Mouse (Mus musculus) brain, embryonic 14.5 days (tissue): ENCODE data around the gene Zfp706. TPM values are rescaled to one million over a fixed set of nuclear protein-coding genes. Genes with fewer than 3 reads are reported as not detected.

ENCODE experiments used
- DNase-seq: peaks from one replicate; pipeline ENCODE4 v3.0.0-alpha.2; 2011; ENCODE audit warnings: low read depth
- CTCF ChIP-seq: fragments of 200-500 bp; IDR thresholded peaks from 2 replicates; pipeline ENCODE4 v1.5.1; 2012; ENCODE audit warnings: inconsistent platforms, mild to moderate bottlenecking, moderate library complexity, borderline replicate concordance; ENCODE audit not compliant: insufficient read depth, insufficient read length; ENCODE audit errors: extremely low read depth
- POLR2A ChIP-seq: fragments of 200-500 bp; IDR thresholded peaks from 2 replicates; pipeline ENCODE4 v1.6.1; 2012; ENCODE audit warnings: mild to moderate bottlenecking, inconsistent platforms, borderline replicate concordance; ENCODE audit not compliant: poor library complexity, insufficient read depth, insufficient read length, severe bottlenecking; ENCODE audit errors: extremely low read depth
- polyA plus RNA-seq: library from polyadenylated mRNA; depleted of rRNA; stranded (reverse); fragments of >200 nt; gene quantifications from 2 replicates; pipeline ENCODE4 v1.2.3, GENCODE M21; 2012

The Zfp706 gene
- polyA plus RNA-seq, 1 experiment: 99.6 TPM

GRCm38 (mm10) chr15:36974614-36975255 lies 32.8 kb downstream of the Zfp706 start:
- DNase-seq: no peak
- TF ChIP-seq POLR2A (no peak), CTCF (no peak)

- no peak for DNase-seq
- TF ChIP-seq POLR2A (no peak), CTCF (no peak)
Measured at GRCm38 (mm10) chr15:36973714-36974113, 33.9 kb downstream of the Zfp706 start.

DNA sequence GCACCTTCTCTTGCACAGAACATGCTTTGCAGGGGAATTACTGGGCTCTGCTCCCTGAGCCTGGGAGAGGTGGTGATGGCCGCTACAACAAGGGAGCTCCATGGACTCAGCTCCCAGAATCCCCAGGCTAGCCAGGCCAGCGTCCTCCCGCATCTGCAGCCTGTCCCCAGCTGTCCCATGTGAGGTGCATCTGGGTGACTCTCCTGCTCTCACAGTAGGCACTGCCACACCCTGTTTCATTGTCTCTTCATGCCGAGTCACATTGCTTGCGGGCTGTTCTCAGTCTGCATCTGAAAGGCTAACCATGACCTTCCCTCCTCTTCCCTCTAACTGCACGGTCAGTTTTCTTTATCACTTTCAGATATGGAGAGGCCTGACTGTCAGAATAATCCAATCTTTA lies 34.3 kb downstream of the Zfp706 start:
- no peak for DNase-seq
- TF ChIP-seq CTCF (no peak), POLR2A (no peak)

DNA sequence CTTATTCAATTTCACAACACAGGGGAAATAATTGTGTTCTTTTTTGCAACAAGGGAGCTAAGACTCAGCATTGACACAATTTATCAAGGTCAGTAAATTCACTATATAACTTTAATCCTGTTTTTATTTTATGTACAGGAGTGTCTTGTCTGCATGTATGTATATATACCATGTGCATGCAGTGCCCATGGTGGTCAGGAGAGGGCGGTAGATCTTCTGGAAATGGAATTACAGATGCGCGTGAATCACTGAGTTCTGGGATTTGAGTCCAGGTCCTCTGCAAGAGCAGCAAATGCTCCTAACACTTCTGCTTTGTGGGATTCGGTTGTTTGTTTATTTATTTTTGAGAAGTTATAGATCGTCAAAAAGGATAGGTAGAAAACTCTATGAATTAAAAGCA lies 37.8 kb downstream of the Zfp706 start:
- no peak for DNase-seq

GRCm38 (mm10) chr15:36968295-36968694 lies 39.3 kb downstream of the Zfp706 start:
- peak; percentile 71 for DNase-seq

More for the DNA sequence above, 37.8 kb downstream of the Zfp706 start:
- TF ChIP-seq CTCF (peak; percentile 33; the same call in 1 of the 2 replicates), POLR2A (no peak)

DNA sequence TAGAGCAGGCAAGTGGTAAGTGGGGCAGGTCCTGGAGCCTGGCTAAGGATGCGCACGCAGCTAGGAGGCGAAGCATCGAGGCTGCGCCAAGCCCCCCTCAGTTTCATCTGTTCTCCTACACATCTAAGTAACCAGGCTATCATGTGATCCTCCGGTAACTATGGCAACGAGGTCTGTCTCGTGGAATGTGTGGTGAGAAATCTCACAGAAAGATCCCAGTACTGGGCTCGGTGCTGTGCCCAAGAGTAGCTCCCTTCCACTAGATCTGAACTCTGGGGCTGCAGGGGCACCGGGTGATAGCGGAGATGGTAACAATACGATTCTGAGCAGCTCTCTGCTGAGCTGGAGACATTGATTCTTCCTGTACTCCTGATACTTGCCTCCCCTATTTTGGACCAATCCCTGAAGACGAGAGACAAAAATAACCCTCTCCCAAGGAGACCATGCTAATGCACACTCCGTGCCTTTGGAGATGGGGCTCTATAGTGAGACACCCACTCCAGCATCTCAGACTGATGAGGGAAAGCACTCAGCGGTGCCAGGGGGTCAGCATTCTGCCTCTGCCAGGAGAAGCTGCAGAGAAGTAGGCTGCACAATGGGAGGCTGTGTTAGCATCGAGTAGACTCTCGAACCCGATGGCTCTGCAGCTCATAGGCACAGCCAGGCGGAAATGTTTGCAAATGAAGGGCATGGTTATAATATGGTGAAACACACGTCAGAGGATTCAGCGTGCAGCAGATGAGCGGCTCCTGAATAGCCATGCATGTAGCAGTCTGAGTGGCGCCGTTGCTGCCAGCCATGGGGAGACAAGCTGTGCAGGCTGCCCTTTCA lies 40.0 kb downstream of the Zfp706 start:
- TF ChIP-seq CTCF (0 out of 2 replicates have a peak, but pooled peaks have one; percentile 0), POLR2A (peak; percentile 23; the same call in 1 of the 2 replicates)
- DNase-seq: peak; percentile 99

More at GRCm38 (mm10) chr15:36968295-36968694, 39.3 kb downstream of the Zfp706 start:
- no peak for TF ChIP-seq CTCF
- TF ChIP-seq POLR2A: no peak

DNA sequence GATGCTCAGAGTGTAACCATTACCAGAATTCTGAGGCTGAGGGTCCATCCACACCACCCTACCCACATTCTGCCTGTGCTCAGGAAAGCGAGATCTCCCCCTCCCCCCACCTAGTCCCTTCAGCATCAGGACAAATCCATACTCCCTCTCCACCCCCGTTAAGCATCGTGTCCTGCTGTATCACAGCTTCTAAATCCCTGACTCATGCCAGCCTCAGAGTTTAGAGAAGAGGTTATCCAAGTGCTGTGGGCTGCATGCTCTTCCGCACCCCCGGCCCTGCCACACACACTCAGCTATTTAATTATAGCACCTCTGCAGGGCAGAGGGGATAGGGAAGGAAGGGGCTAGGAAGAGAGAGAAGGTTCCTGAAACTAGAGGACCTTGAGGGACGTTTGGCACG lies 40.6 kb downstream of the Zfp706 start:
- no peak for DNase-seq

GRCm38 (mm10) chr15:36966466-36966865 lies 41.1 kb downstream of the Zfp706 start:
- DNase-seq: peak; percentile 40

More for the DNA sequence above, 40.6 kb downstream of the Zfp706 start:
- TF ChIP-seq CTCF (no peak), POLR2A (no peak)

DNA sequence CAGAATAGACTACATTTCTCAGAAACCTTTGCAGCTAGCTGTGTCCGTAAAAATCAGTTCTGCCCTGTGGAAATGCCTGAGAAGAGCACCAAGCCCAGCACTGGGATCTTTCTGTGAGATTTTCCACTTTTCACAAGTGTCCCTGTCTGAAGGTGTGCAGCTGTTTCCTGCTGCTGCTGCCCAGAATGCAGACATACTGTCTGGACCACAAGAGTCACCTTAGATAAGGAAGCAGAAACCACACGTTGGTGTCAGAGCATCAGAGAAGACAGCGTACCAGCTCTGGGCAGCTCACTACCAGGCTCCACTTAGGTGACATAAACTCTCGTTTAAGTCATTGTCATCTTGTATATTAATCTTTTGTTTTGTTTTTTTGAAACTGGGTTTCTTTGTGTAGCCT lies 41.8 kb downstream of the Zfp706 start:
- no peak for TF ChIP-seq POLR2A
- TF ChIP-seq CTCF: no peak
- DNase-seq: no peak

More at GRCm38 (mm10) chr15:36966466-36966865, 41.1 kb downstream of the Zfp706 start:
- no peak for TF ChIP-seq POLR2A
- no peak for TF ChIP-seq CTCF

GRCm38 (mm10) chr15:36962931-36963330 lies 44.6 kb downstream of the Zfp706 start:
- DNase-seq: no peak
- TF ChIP-seq POLR2A (no peak), CTCF (no peak)

GRCm38 (mm10) chr15:36960876-36961237 lies 46.7 kb downstream of the Zfp706 start:
- TF ChIP-seq CTCF: no peak
- TF ChIP-seq POLR2A: no peak
- DNase-seq: no peak
